Mouse (Mus musculus): ENCODE data around the gene Pxmp2. TPM values are rescaled to one million over a fixed set of nuclear protein-coding genes. Genes with fewer than 3 reads are reported as not detected.
A peak's percentile ranks its signal among the peaks of the same experiment; 100 is the strongest.

Pxmp2 gene
- total and polyA plus RNA-seq, 3 experiments: 3.9 to 4.6 (median 4.5) TPM

- TF ChIP-seq NELFE (IDR thresholded peaks at IDR 0.05; ENCODE audit: low read depth, low read length) (peak; percentile 88), EP300 (IDR thresholded peaks at IDR 0.05; ENCODE audit: low read length) (no peak), CTCF (conservative IDR thresholded peaks at IDR 0.05 in 1 of 2, IDR thresholded peaks at IDR 0.05 in 1 of 2; ENCODE audit: low read depth in 2 of 2, low read length in 2 of 2) (peak in 1 of 2 experiments; percentile 35; a peak in 2 of 4 replicates), IRF4 (IDR thresholded peaks at IDR 0.05; ENCODE audit: low read depth, low read length) (peak; percentile 74), RAD21 (IDR thresholded peaks at IDR 0.05; ENCODE audit: low read depth, low read length) (no peak), E2F4 (IDR thresholded peaks at IDR 0.05; ENCODE audit: insufficient replicate concordance, low read depth, low read length) (no peak), POLR2AphosphoS2 (IDR thresholded peaks at IDR 0.05; ENCODE audit: low read depth, low read length) (peak; percentile 69; the same call in 1 of the 2 replicates), MEF2A (IDR thresholded peaks at IDR 0.05; ENCODE audit: borderline replicate concordance, low read depth, low read length) (peak; percentile 79), ETS1 (conservative IDR thresholded peaks at IDR 0.05; ENCODE audit: low read depth, low read length) (no peak)
Measured at GRCm38 (mm10) chr5:110230780-110231461, 55.1 kb downstream of the Pxmp2 start, which contains the start of gene Ankle2 (continued).

GRCm38 (mm10) chr5:110230401-110230779 is 55.6 kb downstream of the Pxmp2 start:
- peaks cover 3 to 22% of the 10 kb centered on the region in 2 experiments for H3K4me1 ChIP-seq (ENCODE audit: control insufficient read depth in 1 of 2, insufficient read depth in 2 of 2)
- H3K79me2 ChIP-seq (replicated peaks; ENCODE audit: control insufficient read depth, extremely low read depth, insufficient read depth, poor library complexity, severe bottlenecking): peaks cover 30% of the 10 kb centered on the region
- H3K4me2 ChIP-seq (ENCODE audit: insufficient read depth, low read depth, poor library complexity, severe bottlenecking): peak overlapping the region; percentile 94
- peaks cover 9 to 30% of the 10 kb centered on the region in 2 experiments for H3K36me3 ChIP-seq (replicated peaks in 1 of 2; ENCODE audit: control insufficient read depth in 1 of 2, insufficient read depth in 1 of 2, low read length in 1 of 2)
- peak overlapping the region; percentile 89 for H3K9ac ChIP-seq (ENCODE audit: insufficient read depth, low read depth)
- no peaks in the 10 kb centered on the region for H3K9me3 ChIP-seq (replicated peaks; ENCODE audit: low read length)
- peak overlapping the region; percentile 43; the same call in 1 of the 2 replicates for H3K27ac ChIP-seq (ENCODE audit: insufficient read depth, low read depth)
- dilution Hi-C loops (cut with MboI; ENCODE audit: extremely low pct_ligation_motif_present, extremely low pct_unique_long_range_greater_than_20kb, low sequenced_read_pairs) (no loop called here), in situ Hi-C loops (cut with MboI; ENCODE audit: low pct_ligation_motif_present, low pct_unique_long_range_greater_than_20kb, low sequenced_read_pairs) (no loop called here)
- no peak for DNase-seq (ENCODE audit: extremely low read depth)
- H3K27me3 ChIP-seq (replicated peaks): no peaks in the 10 kb centered on the region
- H3K4me3 ChIP-seq (replicated peaks in 1 of 3; ENCODE audit: low read depth in 2 of 3, low read length in 2 of 3, poor library complexity in 1 of 3): peak overlapping the region; percentile 93 to 98 (median 94)
- TF ChIP-seq PAX5 (IDR thresholded peaks at IDR 0.05; ENCODE audit: low read length) (no peak), USF2 (conservative IDR thresholded peaks at IDR 0.05; ENCODE audit: low read depth, low read length) (no peak), GABPA (IDR thresholded peaks at IDR 0.05; ENCODE audit: insufficient replicate concordance, low read depth, low read length) (no peak), E2F4 (IDR thresholded peaks at IDR 0.05; ENCODE audit: insufficient replicate concordance, low read depth, low read length) (no peak), JUN (IDR thresholded peaks at IDR 0.05; ENCODE audit: insufficient read depth, low read depth, low read length) (no peak), TBP (conservative IDR thresholded peaks at IDR 0.05; ENCODE audit: low read depth, low read length) (no peak), ZKSCAN1 (IDR thresholded peaks at IDR 0.05; ENCODE audit: borderline replicate concordance, low read depth, low read length) (no peak), MEF2A (IDR thresholded peaks at IDR 0.05; ENCODE audit: borderline replicate concordance, low read depth, low read length) (no peak), NRF1 (IDR thresholded peaks at IDR 0.05; ENCODE audit: low read depth, low read length) (no peak), EP300 (IDR thresholded peaks at IDR 0.05; ENCODE audit: low read length) (no peak), MAX (IDR thresholded peaks at IDR 0.05; ENCODE audit: low read length) (no peak), RAD21 (IDR thresholded peaks at IDR 0.05; ENCODE audit: low read depth, low read length) (no peak), POLR2AphosphoS2 (IDR thresholded peaks at IDR 0.05; ENCODE audit: low read depth, low read length) (no peak), ETS1 (conservative IDR thresholded peaks at IDR 0.05; ENCODE audit: low read depth, low read length) (no peak), UBTF (IDR thresholded peaks at IDR 0.05; ENCODE audit: low read depth, low read length) (no peak), RCOR1 (conservative IDR thresholded peaks at IDR 0.05; ENCODE audit: low read depth, low read length) (no peak), MAFK (IDR thresholded peaks at IDR 0.05; ENCODE audit: insufficient replicate concordance, low read length) (no peak), MYC (IDR thresholded peaks at IDR 0.05; ENCODE audit: low read depth, low read length) (no peak)
